Mouse (Mus musculus): ENCODE results near the gene Gabra4. TPM values are rescaled to one million over a fixed set of nuclear protein-coding genes. Genes with fewer than 3 reads are reported as not detected.

Gabra4 gene
- 25.5 and 29.2 TPM in 2 replicates for polyA plus RNA-seq (2015; fragmentation: Nextera tagmentation; extraction: Ambion mirVana)

GRCm38 (mm10) chr5:71658115-71658497 lies at the start of gene Gabra4:
TSS of gene Gabra4 (minus strand) at chr5:71658308.
- peak within 1 kb of the TSS; percentile 68 for H3K4me3 ChIP-seq (ENCODE audit: low read length)
- under 1% methylated on average over 15 of the region's 15 CpGs for WGBS
- H3K27me3 ChIP-seq (replicated peaks; ENCODE audit: control insufficient read depth, insufficient read depth, low read length): peaks cover 3% of the 10 kb centered on the region; the same call in 1 of the 2 replicates
- peak within 1 kb of the TSS; percentile 86 for H3K4me2 ChIP-seq (ENCODE audit: low read length)
- no peaks in the 10 kb centered on the region for H3K36me3 ChIP-seq (ENCODE audit: control insufficient read depth, insufficient read depth, low read length)
- peak within 1 kb of the TSS; percentile 63 for H3K9ac ChIP-seq (ENCODE audit: low read depth, low read length)
- ATAC-seq: peak; percentile 76
- H3K27ac ChIP-seq (ENCODE audit: low read depth, low read length): no peak within 1 kb of the TSS
- H3K9me3 ChIP-seq (ENCODE audit: control insufficient read depth, low read length): no peaks in the 10 kb centered on the region
- H3K4me1 ChIP-seq (ENCODE audit: control insufficient read depth, insufficient read depth, low read depth, low read length): no peaks in the 10 kb centered on the region

DNA sequence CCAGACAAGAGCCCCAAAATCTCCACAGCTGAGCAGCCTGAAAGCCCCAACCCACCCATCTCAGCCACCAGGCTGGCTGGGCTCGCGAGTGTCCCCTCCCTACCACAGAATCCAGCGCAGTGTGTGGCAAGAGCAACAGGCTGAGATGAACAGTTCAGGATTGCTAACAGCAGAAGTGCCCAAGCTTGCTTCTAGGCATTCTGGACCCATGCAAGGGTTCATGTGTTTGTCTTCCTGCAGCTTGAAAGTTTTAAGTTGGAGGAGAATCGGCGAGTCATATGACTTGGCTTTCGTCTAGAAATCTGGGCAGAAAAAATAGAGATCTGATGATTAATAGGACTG lies 43.1 kb upstream of the Gabra4 start:
- H3K27ac ChIP-seq (ENCODE audit: low read depth, low read length): peak overlapping the region; percentile 68
- 7% methylated on average over 6 of the region's 6 CpGs for WGBS
- H3K9ac ChIP-seq (ENCODE audit: low read depth, low read length): peak overlapping the region; percentile 72
- peaks cover 2% of the 10 kb centered on the region for H3K4me1 ChIP-seq (ENCODE audit: control insufficient read depth, insufficient read depth, low read depth, low read length)
- H3K36me3 ChIP-seq (ENCODE audit: control insufficient read depth, insufficient read depth, low read length): no peaks in the 10 kb centered on the region
- H3K27me3 ChIP-seq (replicated peaks; ENCODE audit: control insufficient read depth, insufficient read depth, low read length): no peaks in the 10 kb centered on the region
- no peaks in the 10 kb centered on the region for H3K9me3 ChIP-seq (ENCODE audit: control insufficient read depth, low read length)
- peak overlapping the region; percentile 84 for H3K4me2 ChIP-seq (ENCODE audit: low read length)
- ATAC-seq: no peak
- peak overlapping the region; percentile 65 for H3K4me3 ChIP-seq (ENCODE audit: low read length)

- H3K27ac ChIP-seq (ENCODE audit: low read depth, low read length): peak overlapping the region; percentile 68
- WGBS: under 1% methylated on average over 46 of the region's 46 CpGs
- no peaks in the 10 kb centered on the region for H3K36me3 ChIP-seq (ENCODE audit: control insufficient read depth, insufficient read depth, low read length)
- H3K4me2 ChIP-seq (ENCODE audit: low read length): peak overlapping the region; percentile 84
- H3K4me3 ChIP-seq (ENCODE audit: low read length): peak overlapping the region; percentile 65
- H3K9ac ChIP-seq (ENCODE audit: low read depth, low read length): peak overlapping the region; percentile 72
- H3K27me3 ChIP-seq (replicated peaks; ENCODE audit: control insufficient read depth, insufficient read depth, low read length): no peaks in the 10 kb centered on the region
- peaks cover 2% of the 10 kb centered on the region for H3K4me1 ChIP-seq (ENCODE audit: control insufficient read depth, insufficient read depth, low read depth, low read length)
- no peaks in the 10 kb centered on the region for H3K9me3 ChIP-seq (ENCODE audit: control insufficient read depth, low read length)
- ATAC-seq: peak; percentile 97
Observed at GRCm38 (mm10) chr5:71700468-71701272, 42.6 kb upstream of the Gabra4 start.

- WGBS: 2% methylated on average over 19 of the region's 19 CpGs
- 0 out of 2 replicates have a peak, but pooled peaks have one; percentile 3 for ATAC-seq
- no peaks in the 10 kb centered on the region for H3K27me3 ChIP-seq (replicated peaks; ENCODE audit: control insufficient read depth, insufficient read depth, low read length)
- peaks cover 2% of the 10 kb centered on the region for H3K4me1 ChIP-seq (ENCODE audit: control insufficient read depth, insufficient read depth, low read depth, low read length)
- H3K36me3 ChIP-seq (ENCODE audit: control insufficient read depth, insufficient read depth, low read length): no peaks in the 10 kb centered on the region
- no peaks in the 10 kb centered on the region for H3K9me3 ChIP-seq (ENCODE audit: control insufficient read depth, low read length)
- H3K4me3 ChIP-seq (ENCODE audit: low read length): peak overlapping the region; percentile 65
- H3K27ac ChIP-seq (ENCODE audit: low read depth, low read length): peak overlapping the region; percentile 68
- H3K9ac ChIP-seq (ENCODE audit: low read depth, low read length): peak overlapping the region; percentile 72
- peak overlapping the region; percentile 84 for H3K4me2 ChIP-seq (ENCODE audit: low read length)
Observed at GRCm38 (mm10) chr5:71699696-71700467, 41.8 kb upstream of the Gabra4 start.

GRCm38 (mm10) chr5:71665593-71665992 lies 7.5 kb upstream of the Gabra4 start:
- no peak overlapping the region for H3K9ac ChIP-seq (ENCODE audit: low read depth, low read length)
- H3K9me3 ChIP-seq (ENCODE audit: control insufficient read depth, low read length): no peaks in the 10 kb centered on the region
- 0 out of 2 replicates have a peak, but pooled peaks have one; percentile 30 for ATAC-seq
- H3K4me2 ChIP-seq (ENCODE audit: low read length): no peak overlapping the region
- no peaks in the 10 kb centered on the region for H3K27me3 ChIP-seq (replicated peaks; ENCODE audit: control insufficient read depth, insufficient read depth, low read length)
- 31% methylated on average over 4 of the region's 4 CpGs for WGBS
- no peaks in the 10 kb centered on the region for H3K36me3 ChIP-seq (ENCODE audit: control insufficient read depth, insufficient read depth, low read length)
- H3K27ac ChIP-seq (ENCODE audit: low read depth, low read length): no peak overlapping the region
- H3K4me3 ChIP-seq (ENCODE audit: low read length): no peak overlapping the region
- H3K4me1 ChIP-seq (ENCODE audit: control insufficient read depth, insufficient read depth, low read depth, low read length): no peaks in the 10 kb centered on the region

DNA sequence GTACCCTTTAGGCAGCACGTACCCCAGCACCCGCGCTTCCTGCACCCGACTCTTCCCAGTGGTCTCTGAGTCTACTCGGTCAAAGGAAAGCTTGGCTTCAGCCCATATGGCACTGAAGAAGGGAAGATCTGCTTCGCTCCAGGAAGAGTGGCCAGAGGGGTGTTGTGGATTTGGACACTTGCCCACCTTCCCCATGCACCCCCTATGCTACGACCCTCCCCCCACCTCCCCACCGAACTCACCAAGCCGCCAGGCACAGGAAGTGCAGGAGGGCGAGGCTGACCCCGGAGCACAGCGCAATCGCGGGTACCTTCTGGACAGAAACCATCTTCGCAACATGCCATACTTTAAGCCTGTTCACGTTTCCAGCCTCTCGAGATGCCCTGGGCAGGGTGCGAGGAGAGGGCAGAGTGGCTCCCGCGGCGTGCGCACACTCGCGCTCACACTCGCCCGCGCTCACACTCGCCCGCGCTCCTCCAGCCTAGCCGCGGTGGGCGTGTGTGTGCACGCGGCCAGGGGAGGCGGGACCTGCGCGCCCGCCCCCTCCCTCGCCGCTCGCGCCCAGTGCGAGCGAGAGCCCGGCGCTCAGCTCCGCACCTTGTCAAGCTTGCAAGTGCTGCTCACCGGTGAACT lies 510 bp downstream of the Gabra4 start, which contains the start of gene Gabrb1:
Gene Gabrb1 (plus strand): TSS at position 632 of the 633 bp plus-strand sequence.
- H3K4me1 ChIP-seq (ENCODE audit: control insufficient read depth, insufficient read depth, low read depth, low read length): no peaks in the 10 kb centered on the region
- ATAC-seq: peak; percentile 95
- no peaks in the 10 kb centered on the region for H3K9me3 ChIP-seq (ENCODE audit: control insufficient read depth, low read length)
- peaks cover 3% of the 10 kb centered on the region; the same call in 1 of the 2 replicates for H3K27me3 ChIP-seq (replicated peaks; ENCODE audit: control insufficient read depth, insufficient read depth, low read length)
- H3K36me3 ChIP-seq (ENCODE audit: control insufficient read depth, insufficient read depth, low read length): no peaks in the 10 kb centered on the region
- peak within 1 kb of the TSS; percentile 63 for H3K9ac ChIP-seq (ENCODE audit: low read depth, low read length)
- H3K4me3 ChIP-seq (ENCODE audit: low read length): peak within 1 kb of the TSS; percentile 68
- H3K27ac ChIP-seq (ENCODE audit: low read depth, low read length): no peak within 1 kb of the TSS
- H3K4me2 ChIP-seq (ENCODE audit: low read length): peak within 1 kb of the TSS; percentile 86
- 0% methylated on average over 45 of the region's 49 CpGs for WGBS

DNA sequence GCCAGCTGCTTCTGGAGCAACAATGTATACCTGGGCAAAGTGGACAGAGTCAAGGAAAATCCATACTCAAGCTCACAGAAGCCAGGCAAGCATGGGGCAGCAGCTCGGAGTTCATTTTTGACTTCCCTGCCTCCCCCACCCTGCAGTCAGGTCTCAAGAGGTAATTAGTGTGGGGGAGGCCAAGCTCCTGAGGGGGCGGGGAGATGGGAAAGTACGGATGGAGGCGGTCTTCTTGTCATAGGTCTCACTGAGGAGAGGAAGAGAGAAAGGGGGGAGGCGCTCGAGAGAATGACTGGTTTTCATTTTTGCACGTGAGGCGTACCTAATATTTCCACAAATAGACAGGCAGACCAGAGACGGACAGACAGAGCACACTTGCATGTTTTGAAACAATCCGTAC lies 1.3 kb downstream of the Gabra4 start:
- Histone ChIP-seq H3K4me2 (ENCODE audit: low read length) (peak overlapping the region; percentile 86), H3K36me3 (ENCODE audit: control insufficient read depth, insufficient read depth, low read length) (no peaks in the 10 kb centered on the region), H3K4me1 (ENCODE audit: control insufficient read depth, insufficient read depth, low read depth, low read length) (no peaks in the 10 kb centered on the region), H3K9ac (ENCODE audit: low read depth, low read length) (peak overlapping the region; percentile 63), H3K27me3 (replicated peaks; ENCODE audit: control insufficient read depth, insufficient read depth, low read length) (peaks cover 3% of the 10 kb centered on the region; the same call in 1 of the 2 replicates), H3K27ac (ENCODE audit: low read depth, low read length) (no peak overlapping the region), H3K9me3 (ENCODE audit: control insufficient read depth, low read length) (no peaks in the 10 kb centered on the region), H3K4me3 (ENCODE audit: low read length) (peak overlapping the region; percentile 68)
- 9% methylated on average over 10 of the region's 10 CpGs for whole genome bisulfite sequencing
- ATAC-seq: no peak

GRCm38 (mm10) chr5:71654056-71654455 lies 4.1 kb downstream of the Gabra4 start:
- no peak for ATAC-seq
- no peaks in the 10 kb centered on the region for H3K36me3 ChIP-seq (ENCODE audit: control insufficient read depth, insufficient read depth, low read length)
- H3K9ac ChIP-seq (ENCODE audit: low read depth, low read length): no peak overlapping the region
- H3K4me2 ChIP-seq (ENCODE audit: low read length): no peak overlapping the region
- H3K4me1 ChIP-seq (ENCODE audit: control insufficient read depth, insufficient read depth, low read depth, low read length): no peaks in the 10 kb centered on the region
- H3K27ac ChIP-seq (ENCODE audit: low read depth, low read length): no peak overlapping the region
- peaks cover 3% of the 10 kb centered on the region; the same call in 1 of the 2 replicates for H3K27me3 ChIP-seq (replicated peaks; ENCODE audit: control insufficient read depth, insufficient read depth, low read length)
- no peak overlapping the region for H3K4me3 ChIP-seq (ENCODE audit: low read length)
- H3K9me3 ChIP-seq (ENCODE audit: control insufficient read depth, low read length): no peaks in the 10 kb centered on the region
- 88% methylated on average over 5 of the region's 5 CpGs for WGBS

Data from hindbrain, embryonic 16.5 days (tissue).